Mouse (Mus musculus): ENCODE data around the gene 9930022D16Rik.

- TF ChIP-seq CTCF (IDR thresholded peaks at IDR 0.05; ENCODE audit: borderline replicate concordance, insufficient read depth, low read length): no peak
- no peak for TF ChIP-seq POLR2A (IDR thresholded peaks at IDR 0.05; ENCODE audit: low read depth, low read length)
These were observed 46.9 kb downstream of the 9930022D16Rik start for GRCm38 (mm10) chr11:109460586-109460985.
